Mouse (Mus musculus): ENCODE measurements around the gene Arhgef19. TPM values are rescaled to one million over a fixed set of nuclear protein-coding genes. Genes with fewer than 3 reads are reported as not detected.
A peak's percentile ranks its signal among the peaks of the same experiment; 100 is the strongest.

The Arhgef19 gene
- total RNA-seq (2021) = 10 to 100 TPM; 11.6 to 14.7 TPM

DNA sequence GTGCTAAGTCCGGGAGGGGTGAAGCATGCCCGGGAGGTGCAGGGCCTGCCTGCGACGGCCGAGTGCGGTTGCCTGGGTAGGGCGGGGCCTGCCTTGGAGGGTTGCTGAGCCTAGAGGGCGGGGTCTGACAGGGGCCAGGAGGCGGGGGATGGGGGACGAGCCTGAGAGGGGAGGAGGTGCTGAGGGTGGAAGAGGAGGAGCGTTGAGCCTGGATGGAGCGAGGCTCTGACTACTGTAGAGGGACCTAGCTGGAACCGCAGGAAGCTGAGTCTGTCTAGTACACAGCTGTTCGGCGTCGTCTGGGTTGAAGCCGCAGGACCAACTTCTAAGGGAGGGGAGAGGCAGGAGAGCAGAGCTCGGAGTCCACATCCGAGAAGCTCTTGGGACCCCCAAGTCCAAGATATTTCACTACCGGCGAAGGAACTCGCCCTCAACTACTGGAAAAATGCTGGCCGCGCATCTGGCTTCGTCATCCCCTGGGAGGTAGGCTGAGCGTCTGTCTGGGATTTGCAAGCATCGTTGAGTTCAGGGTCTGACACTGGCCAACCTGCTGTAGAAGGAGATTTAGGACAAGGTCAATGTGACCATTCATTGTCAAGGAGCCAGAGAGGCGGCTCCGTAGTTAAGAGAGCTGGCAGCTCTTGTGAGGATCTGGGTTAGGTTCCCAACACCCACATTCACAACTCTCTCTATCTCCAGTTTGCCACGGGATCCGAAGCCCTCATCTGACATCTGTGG, at the start of gene Arhgef19:
Gene Arhgef19, plus strand, starts transcription at position 112 of the 738 bp plus-strand sequence.
- intact Hi-C loops (cut with DNase I) = no loop called here
- peak; percentile 88 to 92 for DNase-seq

DNA sequence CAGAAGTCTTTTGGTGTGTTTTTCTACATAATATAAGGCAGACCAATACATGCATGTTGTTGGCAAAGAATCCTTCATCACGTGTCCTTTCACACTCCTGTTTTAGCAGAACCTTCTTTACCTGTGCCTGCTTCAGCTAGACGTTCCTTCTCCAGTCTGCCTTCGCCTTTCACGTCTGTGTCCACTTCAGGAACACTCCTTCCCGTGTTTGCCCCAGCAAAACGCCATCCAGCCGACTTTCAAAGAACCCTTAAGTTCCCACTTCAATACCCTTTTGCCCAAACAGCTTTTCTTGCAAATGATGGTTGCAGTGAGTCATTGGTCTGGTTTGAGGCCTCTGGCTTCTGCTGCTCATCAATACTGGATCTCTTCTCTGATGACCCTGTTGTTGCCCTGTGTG, 48.0 kb upstream of the Arhgef19 start:
- DNase-seq = no peak
- intact Hi-C loops (cut with DNase I) = no loop called here

DNA sequence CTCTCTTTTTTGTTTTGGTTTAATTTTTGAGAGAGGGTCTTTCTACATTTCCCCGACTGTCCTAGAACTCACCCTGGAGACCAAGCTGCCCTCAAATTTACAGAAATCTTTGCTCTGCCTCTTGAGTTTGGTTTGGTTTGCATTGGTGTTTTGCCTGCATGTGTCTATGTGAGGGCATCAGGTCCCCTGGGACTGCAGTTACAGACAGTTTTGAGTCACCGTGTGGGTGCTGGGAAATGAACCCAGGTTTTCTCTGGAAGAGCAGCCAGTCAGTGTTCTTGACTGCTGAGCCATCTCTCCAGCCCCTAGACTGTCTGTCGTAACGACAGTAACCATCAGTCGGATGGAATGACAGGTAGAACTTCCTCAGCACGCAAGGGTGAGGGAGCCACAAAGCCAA, 44.7 kb upstream of the Arhgef19 start:
- no peak for DNase-seq
- intact Hi-C loops (cut with DNase I) = no loop called here

DNA sequence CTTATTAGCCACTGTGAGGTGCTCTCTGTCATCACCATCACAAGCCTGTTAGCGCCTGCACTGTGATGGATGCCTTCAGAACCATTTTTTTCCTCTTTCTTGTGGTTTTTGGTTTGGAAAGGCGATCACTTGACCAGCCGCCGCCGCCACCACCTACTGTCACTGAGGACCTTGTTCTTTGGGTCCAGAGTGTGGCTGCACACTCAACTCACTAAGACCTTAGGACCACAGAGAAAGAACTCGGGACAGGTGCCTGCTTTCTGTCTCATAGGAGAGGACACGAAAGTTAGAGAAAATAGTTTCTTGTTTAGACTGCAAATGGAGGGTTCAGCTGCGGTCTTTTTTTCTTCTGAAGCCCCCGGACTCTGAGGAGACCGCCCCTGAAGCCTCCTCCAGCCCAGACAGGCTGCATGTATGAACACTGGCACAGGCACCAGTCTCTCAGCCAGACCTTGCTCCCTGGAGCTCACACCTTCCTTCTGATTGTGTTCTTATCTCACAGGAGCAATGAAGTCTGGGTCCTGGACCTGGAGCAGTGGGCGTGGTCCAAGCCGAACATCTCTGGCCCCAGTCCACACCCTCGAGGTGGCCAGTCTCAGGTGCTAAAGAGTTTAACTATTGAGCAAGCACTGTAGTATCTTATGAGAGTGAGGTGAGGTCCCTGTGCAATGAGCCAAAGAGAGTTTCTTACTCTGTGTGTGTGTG, 42.2 kb upstream of the Arhgef19 start:
- DNase-seq = no peak
- intact Hi-C loops (cut with DNase I) = no loop called here

DNA sequence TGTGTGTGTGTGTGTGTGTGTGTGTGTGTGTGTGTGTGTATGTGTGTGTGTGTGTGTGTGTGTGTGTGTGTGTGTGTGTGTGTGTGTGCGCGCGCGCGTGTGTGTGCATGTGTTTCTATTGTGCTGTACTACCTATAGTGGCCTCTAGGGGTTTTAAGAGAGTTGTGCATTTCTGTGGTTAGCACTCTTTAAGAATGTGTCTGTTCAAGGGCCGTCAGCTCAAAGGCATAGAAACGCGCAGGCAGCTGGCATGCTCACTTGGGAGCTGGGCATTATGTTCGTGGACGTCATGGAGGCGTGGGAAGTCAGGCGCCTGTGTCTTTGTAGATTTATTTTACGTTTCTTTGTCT, 41.6 kb upstream of the Arhgef19 start:
- no peak for DNase-seq
- intact Hi-C loops (cut with DNase I) = no loop called here

DNA sequence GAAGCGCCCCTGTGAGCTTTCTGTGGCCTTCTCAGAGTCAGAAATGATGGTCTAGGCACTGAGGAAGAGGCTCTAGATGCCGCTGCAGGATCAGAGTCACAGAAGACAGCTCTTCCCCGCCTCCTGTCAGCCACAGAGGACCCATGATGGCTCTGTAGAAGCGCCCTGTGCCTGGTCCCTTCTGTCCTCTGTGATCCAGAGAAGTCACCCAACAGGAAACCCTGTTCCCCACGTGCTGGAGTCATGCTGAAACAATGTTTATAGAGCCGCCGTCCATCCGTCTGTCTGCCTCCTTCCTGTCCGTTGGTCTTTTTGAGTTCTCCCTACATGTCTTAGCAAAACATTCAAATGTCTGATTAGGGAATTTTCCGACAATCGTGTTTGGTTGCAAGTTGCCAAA, 38.4 kb upstream of the Arhgef19 start:
- peak; percentile 28 to 39 for DNase-seq
- intact Hi-C loops (cut with DNase I) = loop anchor here (5.0 kb wide), 1 partner anchor 59 kb away; no protein-coding TSS in a partner anchor

DNA sequence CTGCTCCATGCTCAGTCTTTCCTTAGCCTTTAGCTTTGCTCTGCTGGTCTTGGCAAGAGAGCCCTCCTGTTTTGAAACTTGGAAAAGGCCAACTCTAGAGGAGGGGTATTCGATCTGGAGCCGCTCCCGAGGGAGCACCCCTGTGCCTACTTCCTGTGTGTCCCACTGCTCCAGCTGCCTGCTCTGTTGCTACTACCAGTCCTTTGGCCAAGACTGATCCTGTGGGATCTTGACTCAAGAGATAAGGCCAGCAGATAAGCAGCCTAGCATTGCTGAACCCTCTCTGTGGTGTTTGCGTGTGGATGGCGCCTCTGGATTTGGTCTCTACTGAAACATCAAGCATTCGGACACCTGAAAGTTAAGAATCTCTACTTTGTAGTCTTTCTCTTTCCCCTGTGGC, 37.1 kb upstream of the Arhgef19 start:
- DNase-seq = no peak
- intact Hi-C loops (cut with DNase I) = loop anchor here (5.0 kb wide), 1 partner anchor 60 kb away; no protein-coding TSS in a partner anchor

DNA sequence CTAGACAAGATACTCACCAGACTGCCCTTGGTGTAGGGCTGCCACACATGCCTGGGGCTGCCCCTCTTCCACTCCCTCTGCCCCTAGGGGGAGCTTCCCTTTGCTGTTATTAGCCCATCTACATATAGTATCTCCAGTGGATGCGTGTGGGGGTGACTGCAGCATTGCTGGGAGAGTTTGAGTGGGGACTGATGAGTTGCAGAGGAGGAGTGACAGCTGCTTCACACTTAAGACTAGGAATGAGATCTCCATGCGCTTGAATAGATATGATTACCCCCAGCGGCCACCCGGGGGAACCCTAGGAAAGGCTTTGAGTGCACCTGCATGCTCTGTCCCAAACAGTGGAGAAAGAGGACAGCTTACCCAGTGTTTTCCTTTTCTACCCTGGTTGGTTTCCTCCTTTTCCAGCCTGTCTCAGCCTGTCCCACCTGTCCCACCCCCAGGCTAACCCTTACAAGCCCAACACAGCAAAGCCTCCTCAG, 34.7 kb upstream of the Arhgef19 start:
- peak; percentile 37 to 62 for DNase-seq
- intact Hi-C loops (cut with DNase I) = loop anchor here (1.0 to 5.0 kb wide), 3 partner anchors 62 to 159 kb away; no protein-coding TSS in a partner anchor

DNA sequence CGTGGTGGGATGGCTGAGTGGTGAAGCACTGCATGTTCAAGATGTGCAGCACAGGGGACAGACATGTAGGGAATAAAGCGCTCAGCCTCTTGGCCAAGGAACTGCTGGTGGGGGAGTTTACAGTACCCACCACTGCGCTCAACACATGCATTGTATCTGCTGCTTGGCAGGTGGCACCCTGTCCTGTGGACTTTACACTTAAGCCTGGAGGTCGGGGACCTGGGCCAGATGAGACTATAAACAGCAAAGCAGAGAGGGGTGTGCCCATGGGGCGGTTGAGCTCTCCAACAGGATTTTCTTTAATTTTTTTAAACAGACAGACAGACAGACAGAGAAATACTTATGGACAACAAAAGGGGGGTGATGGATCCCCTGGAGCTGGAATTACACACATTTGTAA, 32.2 kb upstream of the Arhgef19 start:
- intact Hi-C loops (cut with DNase I) = no loop called here
- no peak for DNase-seq

DNA sequence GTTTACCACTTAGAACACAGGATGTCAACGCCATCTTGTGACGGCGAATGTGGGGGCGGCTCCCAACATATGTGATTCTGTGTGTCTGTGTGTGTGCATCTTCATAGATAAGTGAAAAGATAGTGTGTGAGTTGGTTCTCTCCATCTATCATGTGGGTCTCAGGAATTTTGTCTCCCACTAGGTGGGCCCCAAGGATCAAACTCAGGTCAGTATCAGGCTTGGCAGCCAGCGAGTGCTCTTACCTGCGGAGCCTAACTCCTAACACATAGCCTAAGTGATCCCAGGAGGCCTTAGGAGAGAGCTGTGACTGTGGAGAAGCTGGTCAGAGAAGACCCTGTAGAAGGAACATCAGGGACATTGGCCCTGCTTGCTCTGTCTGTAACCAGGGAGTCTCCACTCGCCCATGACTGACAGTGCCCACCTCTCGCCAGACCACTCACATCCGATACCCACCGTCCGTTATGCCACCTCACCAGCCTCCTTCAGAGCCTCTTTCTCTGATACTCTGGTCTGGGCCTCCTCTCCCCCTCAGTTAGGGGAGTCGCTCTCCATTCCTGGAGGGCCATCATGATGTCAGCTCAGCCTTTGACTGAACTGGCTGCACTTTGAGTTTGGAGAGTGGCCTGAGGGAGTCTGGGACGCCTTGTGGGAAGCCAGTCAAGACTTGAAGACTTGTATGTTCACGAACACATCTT, 28.6 kb upstream of the Arhgef19 start:
- peak in 1 of 2 experiments; percentile 39 for DNase-seq
- intact Hi-C loops (cut with DNase I) = no loop called here

DNA sequence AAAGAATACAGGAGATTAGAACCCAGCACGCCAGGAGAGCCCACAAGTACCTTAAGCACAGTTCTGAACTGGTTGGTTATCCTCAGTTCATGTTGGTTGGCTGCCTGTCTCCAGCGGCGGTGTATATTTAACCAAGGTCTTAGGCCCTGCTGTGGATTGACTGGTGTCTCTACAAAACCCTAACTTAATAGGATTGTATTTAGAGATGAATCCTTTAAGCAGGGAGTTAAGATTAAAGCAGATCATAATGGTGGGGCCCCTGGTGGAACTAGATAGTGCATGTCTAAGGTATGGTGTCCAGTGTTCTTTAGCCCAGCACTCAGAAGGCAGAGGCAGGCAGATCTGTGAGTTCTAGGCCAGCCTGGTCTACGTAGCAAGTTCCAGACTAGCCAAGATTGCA, 27.7 kb upstream of the Arhgef19 start:
- DNase-seq = no peak
- intact Hi-C loops (cut with DNase I) = loop anchor here (2.0 kb wide), 1 partner anchor 69 kb away; no protein-coding TSS in a partner anchor

DNA sequence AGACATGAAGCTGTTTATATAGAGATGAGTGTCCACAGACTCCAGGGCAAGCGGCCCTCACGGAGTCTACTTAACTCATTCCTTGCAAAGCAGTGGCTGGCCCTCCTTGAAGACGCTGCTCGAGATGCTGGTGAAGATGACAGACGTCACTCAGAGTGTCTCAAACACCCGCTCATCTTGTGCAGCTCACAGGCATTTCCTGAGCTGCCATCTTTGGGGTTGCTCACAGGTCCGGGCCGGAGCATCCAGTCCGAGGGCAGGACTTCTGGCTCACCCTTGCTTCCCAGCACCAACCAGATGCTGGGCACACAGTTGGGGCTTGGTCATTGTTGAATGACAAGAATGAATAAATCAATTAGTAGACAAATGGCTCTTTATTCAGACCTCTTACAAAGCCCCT, 26.4 kb upstream of the Arhgef19 start:
- DNase-seq = no peak
- intact Hi-C loops (cut with DNase I) = loop anchor here (2.0 kb wide), 1 partner anchor 70 kb away; no protein-coding TSS in a partner anchor

DNA sequence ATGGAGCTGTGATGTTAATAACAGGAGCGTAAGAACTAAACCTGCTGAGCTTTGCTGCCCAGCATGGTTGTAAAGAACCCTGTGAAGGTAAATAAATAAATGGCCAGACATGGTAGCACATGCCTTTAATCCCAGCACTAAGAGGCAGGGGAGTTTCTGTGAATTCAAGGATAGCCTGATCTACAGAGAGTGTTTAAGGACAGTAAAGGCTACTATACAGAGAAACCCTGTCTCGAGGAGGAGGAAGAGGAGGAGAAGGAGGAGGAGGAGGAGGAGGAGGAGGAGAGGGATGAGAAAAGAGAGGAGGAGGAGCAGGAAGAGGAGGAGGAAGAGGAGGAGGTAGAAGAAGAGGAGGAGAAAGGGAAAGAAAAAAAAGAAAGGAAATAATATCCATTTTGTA, 26.0 kb upstream of the Arhgef19 start:
- DNase-seq = no peak
- intact Hi-C loops (cut with DNase I) = loop anchor here (2.0 kb wide), 1 partner anchor 71 kb away; no protein-coding TSS in a partner anchor

DNA sequence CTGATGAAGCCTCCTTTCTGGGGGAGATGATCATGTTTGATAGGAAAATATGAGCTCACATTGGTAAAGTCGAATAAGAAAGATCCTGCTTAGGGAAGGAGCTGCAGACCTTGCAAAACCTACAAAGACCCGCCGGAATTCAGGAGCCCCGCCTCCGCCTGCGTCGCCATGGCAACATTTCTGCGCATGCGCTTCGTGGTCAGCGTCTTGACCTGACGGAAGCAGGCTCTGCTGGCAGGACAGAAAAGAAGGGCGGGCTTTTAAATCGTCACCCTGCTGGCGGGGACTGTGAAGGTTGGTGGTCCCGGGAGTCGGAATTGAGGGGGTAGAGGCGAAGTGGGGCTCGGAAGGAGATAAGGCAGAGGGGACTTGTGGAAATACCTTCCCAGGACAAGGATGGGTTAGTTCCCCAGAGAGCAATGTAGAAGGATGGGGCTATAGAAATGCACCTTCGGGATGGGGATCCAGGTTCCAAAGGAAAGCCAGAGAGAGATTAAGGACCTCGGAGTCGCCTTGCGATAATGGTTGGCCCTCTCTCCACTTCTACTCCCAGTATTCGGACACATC, 25.4 kb upstream of the Arhgef19 start, which contains the start of gene Rsg1:
Gene Rsg1, plus strand, starts transcription at position 187 of the 567 bp plus-strand sequence.
- intact Hi-C loops (cut with DNase I) = loop anchor here (2.0 kb wide), 1 partner anchor 71 kb away; no protein-coding TSS in a partner anchor
- DNase-seq = peak; percentile 95

DNA sequence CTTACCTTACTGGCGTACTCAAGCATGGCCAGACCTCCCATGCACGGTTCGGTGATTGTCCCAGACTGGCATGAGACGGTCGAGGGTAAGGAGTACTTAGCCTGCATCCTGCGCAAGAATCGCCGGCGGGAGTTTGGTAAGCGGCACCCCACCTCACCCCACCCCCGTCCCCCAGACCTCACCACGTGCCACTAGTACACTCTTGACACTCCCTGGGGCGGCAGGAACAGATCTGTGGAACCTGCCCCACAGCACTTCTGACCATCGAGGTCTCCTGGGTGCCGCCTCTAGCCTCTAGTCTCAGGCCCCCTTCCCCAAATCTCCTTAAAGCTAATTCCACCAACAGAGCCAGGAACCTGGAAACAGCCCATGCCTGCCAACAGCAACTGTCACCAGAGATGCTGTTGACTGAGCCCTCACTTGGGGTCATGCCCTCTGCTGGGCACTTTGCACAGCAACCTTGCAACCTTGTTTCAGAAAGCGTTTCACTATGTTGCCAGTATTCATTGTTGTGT, 24.9 kb upstream of the Arhgef19 start:
- intact Hi-C loops (cut with DNase I) = no loop called here
- peak; percentile 39 to 41 for DNase-seq

DNA sequence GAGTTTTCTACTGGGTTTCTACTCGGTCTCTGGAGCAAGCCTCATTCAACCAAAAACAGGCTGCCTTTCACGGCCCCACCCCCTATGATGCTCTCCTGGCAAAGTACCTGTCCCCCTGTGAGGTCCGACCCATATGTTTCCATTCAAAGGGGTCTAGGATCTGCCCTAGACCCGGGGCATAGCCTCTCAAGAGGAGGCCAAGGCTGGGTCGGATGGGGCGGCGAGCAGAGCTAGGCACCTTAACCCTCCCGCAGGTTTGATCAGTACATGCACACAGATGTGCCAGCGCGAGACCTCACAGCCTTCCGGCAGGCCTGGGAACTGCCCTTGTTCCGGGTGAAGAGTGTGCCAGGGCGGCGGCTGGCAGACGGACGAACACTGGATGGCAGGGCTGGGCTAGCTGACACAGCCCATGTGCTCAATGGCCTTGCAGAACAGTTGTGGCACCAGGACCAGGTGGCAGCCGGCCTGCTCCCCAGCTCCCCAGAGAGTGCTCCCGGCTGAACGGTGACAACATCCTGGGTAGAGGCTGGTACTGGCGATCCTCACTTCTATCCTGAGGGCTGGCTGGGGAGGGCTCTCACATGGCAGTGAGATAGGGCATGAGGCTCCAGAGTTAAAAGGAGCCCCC, 19.6 kb upstream of the Arhgef19 start:
- DNase-seq = no peak
- intact Hi-C loops (cut with DNase I) = no loop called here

DNA sequence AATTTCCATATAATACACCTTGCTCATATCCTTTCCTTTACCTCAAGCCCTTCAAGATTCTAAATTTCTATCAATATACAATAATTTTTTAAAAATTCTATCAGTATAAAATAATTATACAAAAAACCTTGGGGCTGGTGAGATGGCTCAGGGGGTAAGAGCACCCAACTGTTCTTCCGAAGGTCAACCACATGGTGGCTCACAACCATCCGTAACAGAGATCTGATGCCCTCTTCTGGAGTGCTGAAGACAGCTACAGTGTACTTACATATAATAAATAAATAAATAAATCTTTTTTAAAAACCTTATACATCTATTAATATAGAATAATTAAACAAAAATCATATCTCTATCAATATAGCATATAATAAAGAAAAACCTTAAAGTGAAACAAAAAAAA, 17.5 kb upstream of the Arhgef19 start:
- intact Hi-C loops (cut with DNase I) = no loop called here
- DNase-seq = no peak

DNA sequence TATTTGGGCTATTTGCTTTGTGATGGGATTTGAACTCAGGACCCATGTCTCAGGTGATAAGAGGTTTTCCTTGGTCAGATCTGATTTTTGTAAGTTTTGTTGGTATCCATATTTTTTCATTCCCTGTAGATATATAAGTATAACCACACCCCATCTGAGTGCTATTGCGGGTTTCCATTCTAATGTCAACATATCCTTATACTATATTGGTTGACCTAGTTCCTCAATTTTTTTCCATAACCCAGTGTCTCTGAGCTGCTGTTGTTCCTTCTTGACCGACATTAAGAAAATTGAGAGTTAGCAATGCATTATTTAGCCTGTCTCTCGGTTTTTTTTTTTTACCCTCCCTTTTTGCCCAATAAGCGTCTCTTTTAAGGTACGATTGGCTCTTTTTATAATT, 16.5 kb upstream of the Arhgef19 start:
- DNase-seq = no peak
- intact Hi-C loops (cut with DNase I) = no loop called here

DNA sequence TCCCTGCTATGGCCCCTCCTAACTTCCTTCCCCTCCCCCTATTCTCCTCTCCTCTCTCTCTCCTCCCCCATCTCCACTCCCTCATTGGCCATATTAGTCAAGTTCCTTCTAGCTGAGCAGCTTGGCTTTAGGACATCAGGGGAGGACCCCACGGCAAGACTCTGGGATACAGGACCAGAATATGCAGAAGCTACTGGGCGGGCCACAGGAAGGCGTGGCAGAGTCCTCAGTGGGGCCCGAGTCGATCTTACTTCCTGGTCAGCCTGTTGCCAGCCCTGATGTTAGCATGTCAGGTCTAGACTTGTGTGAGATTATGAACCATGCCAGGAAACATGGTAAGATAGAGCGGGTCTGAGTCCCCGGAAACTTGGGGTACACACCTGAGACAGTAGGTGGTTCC, 10.6 kb upstream of the Arhgef19 start:
- no peak for DNase-seq
- intact Hi-C loops (cut with DNase I) = no loop called here

DNA sequence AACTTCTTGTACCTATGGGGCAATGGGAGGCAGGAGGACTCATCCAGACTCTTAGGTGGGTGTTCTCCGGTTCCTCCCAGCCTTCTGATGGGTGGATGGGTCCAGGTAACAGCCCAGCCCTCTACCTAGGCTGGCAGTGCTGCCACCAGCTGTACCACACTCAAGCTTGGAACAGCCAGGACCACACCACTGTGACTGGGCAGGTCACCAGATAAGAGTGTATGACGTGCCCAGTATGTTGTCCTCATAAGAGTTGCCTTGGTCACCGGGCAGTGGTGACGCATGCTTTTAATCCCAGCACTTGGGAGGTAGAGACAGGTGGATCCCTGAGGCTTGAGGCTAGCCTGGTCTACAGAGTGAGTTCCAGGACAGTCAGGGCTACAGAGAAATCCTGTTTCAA, 6.1 kb upstream of the Arhgef19 start:
- intact Hi-C loops (cut with DNase I) = no loop called here
- no peak for DNase-seq
